Mouse (Mus musculus) brain, embryonic 18.5 days (tissue): ENCODE data around the gene Utp11.

ENCODE experiments used
- DNase-seq: peaks from one replicate; pipeline ENCODE4 v3.0.0-alpha.2; 2012; ENCODE audit warnings: low read depth, low spot score

Utp11 gene

DNA sequence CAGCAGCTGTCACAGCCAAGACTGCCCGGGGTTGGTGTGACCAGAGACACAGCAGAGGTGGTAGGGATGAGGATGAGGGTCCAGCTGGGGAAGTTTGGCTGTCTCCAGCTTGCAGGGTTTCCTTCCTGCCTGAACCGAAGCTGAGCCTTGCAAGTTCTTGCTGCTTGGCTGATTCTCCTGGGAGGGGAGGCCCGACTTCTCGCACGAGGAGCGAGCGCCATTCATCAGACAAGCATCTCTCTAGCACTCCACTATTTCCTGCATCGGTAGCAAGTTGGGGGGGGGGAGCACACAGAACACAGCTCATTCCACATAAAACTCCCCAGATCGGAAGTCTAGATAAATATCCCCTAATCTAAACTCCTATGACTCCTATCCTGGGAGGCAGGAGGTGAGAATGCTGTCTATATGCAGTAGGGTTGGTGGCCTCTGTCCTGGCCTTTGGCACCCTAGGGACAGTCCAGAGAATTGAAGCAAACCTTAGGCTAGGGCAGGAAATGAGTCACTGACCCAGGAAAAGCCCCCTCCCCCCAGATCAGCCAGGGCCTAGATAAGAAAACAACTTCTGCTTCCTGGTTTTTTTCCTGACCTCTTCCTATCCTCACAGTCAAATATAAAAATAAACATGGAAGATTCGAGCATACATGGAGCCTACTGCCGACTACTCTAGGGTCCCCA is 11.5 kb upstream of the Utp11 start:
- DNase-seq, result no peak

- DNase-seq, result no peak
Observed at GRCm38 (mm10) chr4:124703881-124704796, 10.7 kb upstream of the Utp11 start.

GRCm38 (mm10) chr4:124703406-124703805 is 10.0 kb upstream of the Utp11 start:
- DNase-seq, result no peak

GRCm38 (mm10) chr4:124701916-124702315 is 8.5 kb upstream of the Utp11 start:
- DNase-seq, result no peak

DNA sequence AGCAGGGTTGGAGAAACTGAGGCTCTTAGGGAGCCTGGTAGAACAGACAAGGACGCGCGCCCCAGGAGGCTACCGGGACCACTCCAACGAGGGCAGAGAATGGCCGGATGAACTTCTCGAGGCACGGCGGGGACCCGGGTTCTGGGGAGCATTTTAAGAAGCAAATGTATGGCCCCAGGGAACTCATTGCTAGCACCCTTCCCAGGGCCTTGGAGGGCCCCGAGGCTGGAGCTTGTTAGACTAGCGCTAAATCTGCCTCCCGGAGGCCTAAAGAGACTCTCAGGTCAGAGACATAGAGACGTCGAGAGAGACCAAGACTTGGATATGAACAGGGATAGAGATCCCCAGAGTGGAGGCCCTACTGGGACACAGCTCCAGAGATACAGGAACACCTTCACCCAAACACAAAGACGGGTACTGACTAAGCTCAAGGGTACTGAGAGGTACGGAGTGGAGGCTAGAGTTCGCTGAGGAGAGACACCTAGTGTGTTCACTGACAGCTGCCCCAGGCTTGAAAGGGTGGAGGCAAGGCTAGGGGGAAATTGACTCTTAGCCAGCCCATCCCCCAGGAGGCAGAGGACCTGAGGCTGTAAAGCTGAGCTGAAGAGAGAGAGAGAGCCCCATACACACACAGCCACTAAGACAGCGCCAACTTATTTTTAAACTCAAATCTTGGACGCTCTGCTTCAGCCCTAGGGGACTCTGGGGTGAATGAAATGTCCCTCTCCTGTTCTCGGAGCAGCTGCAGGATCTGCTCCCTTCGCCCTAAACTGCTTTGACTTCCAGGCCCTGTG is 7.8 kb upstream of the Utp11 start:
- no peak for DNase-seq

DNA sequence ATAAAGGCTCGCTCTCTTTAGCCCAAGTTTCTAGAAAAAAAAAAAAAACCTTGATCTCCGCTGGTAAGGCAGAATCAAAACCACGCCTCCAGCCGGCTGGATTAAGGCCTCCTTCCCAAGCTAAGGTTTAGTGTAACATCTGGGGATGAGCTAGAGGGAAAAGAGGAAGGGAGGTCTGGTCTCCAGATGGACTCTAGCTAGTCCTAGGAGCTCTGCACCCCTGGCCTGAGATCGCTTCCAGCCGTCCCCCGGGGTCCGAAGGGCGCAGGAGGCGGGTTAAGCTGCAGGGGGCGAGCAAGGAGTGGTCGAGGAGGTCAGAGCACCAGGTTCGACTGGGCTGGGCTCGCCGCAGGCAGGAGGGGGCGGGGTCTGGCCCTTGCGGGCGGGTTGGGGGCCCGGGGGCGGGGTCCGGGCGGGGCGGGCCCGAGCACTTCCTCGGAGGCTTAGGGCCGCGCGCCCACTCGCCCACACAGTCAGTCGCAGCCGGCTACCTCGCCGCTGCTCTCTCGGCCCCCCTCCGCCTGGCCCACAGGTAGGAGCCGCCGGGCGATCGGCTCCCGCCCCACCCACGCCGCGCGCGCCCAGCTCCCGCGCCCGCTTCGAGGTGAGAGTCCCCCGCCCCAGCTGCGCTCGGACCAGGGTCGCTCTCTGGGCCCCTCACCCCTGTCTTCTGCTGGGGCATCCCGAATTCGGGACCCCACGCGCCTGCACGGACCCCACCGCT is 7.0 kb upstream of the Utp11 start, which contains the start of gene Fhl3:
TSS of gene Fhl3 (plus strand) at position 454 of the 724 bp plus-strand sequence.
- no peak for DNase-seq

DNA sequence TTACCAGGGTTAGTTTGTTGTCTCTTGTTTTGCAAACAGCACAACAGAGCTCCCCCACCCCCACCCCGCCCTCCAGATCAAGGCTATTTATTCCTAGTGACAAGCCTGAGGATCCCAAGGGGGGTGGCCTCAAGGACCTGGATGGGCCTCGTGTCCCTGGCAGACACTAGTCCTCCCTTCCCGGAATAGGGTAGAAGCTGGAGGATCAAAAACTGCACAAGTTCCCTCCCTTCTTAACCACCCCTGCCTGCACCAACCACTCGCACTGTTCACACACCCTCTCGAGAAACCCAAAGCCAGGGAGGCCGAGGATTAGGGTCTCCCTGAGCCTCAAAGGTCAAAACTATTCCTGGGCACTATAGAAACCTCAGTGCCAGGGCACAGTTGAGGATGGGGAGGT is 6.4 kb upstream of the Utp11 start:
- no peak for DNase-seq

GRCm38 (mm10) chr4:124695786-124696516 is 2.6 kb upstream of the Utp11 start:
- no peak for DNase-seq

GRCm38 (mm10) chr4:124694572-124694971 is 1.2 kb upstream of the Utp11 start:
- no peak for DNase-seq

- no peak for DNase-seq
Observed at GRCm38 (mm10) chr4:124692416-124692861, 961 bp downstream of the Utp11 start.

DNA sequence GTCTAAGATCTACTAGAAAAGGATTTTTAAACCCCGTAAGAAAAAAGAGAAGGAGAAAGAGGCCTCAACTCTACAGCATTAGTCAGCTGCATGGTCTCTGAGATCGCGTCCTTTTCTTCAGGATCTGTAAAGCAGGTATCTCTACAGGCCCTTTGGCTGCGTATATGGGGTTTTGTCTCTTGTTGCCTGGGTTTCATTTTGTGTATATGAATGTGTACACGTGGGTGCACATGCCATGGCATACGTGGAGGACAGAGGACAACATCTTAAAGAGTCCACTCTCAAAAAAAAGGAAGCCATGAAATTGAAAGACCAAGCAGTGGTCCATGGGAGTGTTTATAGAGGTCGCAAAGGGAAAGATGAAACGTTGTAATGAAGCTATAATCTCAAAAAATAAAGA is 1.9 kb downstream of the Utp11 start:
- no peak for DNase-seq

GRCm38 (mm10) chr4:124685897-124686402 is 7.5 kb downstream of the Utp11 start:
- no peak for DNase-seq

- no peak for DNase-seq
Observed at GRCm38 (mm10) chr4:124685453-124685852, 7.9 kb downstream of the Utp11 start.

DNA sequence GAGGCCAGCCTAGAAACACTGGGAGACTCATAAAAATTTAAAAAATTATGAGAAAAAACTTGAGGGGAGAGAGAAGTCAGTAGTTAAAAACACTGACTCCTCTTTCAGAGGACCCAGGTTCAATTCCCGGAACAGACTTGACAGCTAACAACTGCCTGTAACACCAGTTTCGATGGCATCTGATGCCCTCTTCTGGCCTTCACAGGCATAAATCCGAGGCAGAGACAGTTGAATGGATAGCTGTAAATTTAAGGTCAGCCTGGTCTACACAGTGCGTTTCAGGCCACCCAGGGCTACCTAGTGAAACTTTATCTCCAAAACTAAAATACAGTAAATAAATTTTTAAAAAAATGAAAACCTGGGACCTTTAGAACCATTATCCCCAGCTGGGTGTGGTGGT is 8.4 kb downstream of the Utp11 start:
- no peak for DNase-seq

- DNase-seq, result no peak
Observed at GRCm38 (mm10) chr4:124683474-124683873, 9.9 kb downstream of the Utp11 start.

DNA sequence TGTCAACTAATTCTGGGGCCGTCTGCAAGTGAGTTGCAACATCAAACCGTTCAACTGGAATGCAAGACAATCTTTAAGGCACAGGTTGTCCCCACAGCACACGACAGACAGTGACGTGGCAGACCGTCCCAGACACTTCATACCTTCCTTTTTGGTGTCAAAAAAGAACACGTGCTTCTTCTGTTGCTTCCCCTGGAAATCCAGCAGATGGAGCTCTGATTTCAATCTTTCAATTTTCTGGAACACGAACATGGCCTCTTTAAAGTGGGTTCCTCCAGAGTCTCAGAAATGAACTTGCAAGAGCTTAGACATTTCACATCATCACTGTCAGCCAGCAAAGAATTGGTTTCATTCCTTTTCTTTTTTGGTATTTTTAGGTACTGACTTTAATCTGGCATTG is 11.1 kb downstream of the Utp11 start:
- no peak for DNase-seq

GRCm38 (mm10) chr4:124675958-124676357 is 17.4 kb downstream of the Utp11 start:
- DNase-seq, result no peak

- peak; percentile 57 for DNase-seq
Observed at GRCm38 (mm10) chr4:124675037-124675436, 18.4 kb downstream of the Utp11 start.

DNA sequence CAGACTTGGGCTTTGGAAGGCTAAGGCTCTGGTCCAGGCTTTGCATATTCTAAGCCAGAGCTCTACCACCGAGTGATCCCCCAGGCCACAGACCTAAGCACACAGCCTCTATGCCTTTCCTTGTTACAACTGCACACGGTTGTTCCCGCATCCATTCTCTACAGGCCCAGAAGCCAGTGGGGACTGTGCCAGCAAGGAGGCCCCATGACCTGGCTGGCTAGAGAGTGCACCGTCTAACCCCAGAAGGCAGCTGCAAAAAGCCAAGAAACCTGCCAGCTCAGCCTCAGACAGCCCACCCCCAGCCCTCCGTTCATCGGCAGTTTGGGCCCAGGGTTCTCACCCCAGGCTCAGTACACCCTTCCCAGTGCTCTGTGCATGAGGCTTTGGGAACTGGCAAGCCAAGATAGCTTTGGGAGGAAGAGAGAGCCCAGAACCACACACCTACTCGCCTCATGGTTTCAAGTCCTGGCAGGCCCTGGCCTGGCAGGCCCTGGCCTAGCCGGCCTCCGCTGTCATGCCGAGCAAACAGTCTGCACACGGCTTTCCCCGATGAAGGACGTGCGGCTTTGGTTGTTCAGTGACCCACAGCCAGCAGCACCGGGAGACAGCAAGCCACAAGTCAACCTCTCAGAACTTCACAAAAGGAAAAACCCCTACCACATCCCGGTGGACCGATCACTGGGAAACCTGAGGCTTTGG is 18.9 kb downstream of the Utp11 start:
- DNase-seq, result no peak
